Mouse (Mus musculus) midbrain, postnatal 0 days (tissue): Measurements from ENCODE around the gene Tenm2. TPM values are rescaled to one million over a fixed set of nuclear protein-coding genes. Genes with fewer than 3 reads are reported as not detected.
A peak's percentile ranks its signal among the peaks of the same experiment; 100 is the strongest.

Source experiments
- ATAC-seq: fragments of 200-750 bp; cut with Nextera tagmentation; 2 replicates; pipeline ENCODE4 v1.8.0; 2017; ENCODE audit warnings: moderate number of reproducible peaks, mild to moderate bottlenecking, moderate TSS enrichment, moderate library complexity; ENCODE audit not compliant: low FRiP score
- DNase-seq: peaks from one replicate; pipeline ENCODE4 v3.0.0-alpha.2; 2015; ENCODE audit warnings: low spot score
- H3K27ac ChIP-seq: fragments of 300-500 bp; sonication (generic); 2 replicates; pipeline ENCODE4 v1.5.1; 2014; ENCODE audit warnings: low read depth, mild to moderate bottlenecking, low read length, mixed read lengths
- H3K27me3 ChIP-seq: fragments of 300-500 bp; sonication (generic); 2 replicates; pipeline ENCODE4 v1.6.1; 2014; ENCODE audit warnings: low read length, control low read depth, mixed read lengths; ENCODE audit not compliant: insufficient read depth
- H3K36me3 ChIP-seq: fragments of 300-500 bp; sonication (generic); 2 replicates; pipeline ENCODE4 v1.6.1; 2014; ENCODE audit warnings: low read length, control low read depth, mixed read lengths; ENCODE audit not compliant: insufficient read depth
- H3K4me1 ChIP-seq: fragments of 300-500 bp; sonication (generic); 2 replicates; pipeline ENCODE4 v1.6.1; 2014; ENCODE audit warnings: mild to moderate bottlenecking, control low read depth, antibody characterized with exemption, low read length, mixed read lengths; ENCODE audit not compliant: insufficient read depth
- H3K4me2 ChIP-seq: fragments of 300-500 bp; sonication (generic); 2 replicates; pipeline ENCODE4 v1.6.1; 2014; ENCODE audit warnings: low read depth, mild to moderate bottlenecking, low read length, mixed read lengths; ENCODE audit not compliant: poor library complexity, severe bottlenecking
- H3K4me3 ChIP-seq: fragments of 300-500 bp; sonication (generic); 2 replicates; pipeline ENCODE4 v1.5.1; 2014; ENCODE audit warnings: low read depth, mild to moderate bottlenecking, low read length, moderate library complexity
- H3K9ac ChIP-seq: fragments of 300-500 bp; sonication (generic); replicated peaks from 2 replicates; pipeline ENCODE4 v1.6.1; 2014; ENCODE audit warnings: mild to moderate bottlenecking, low read length, moderate library complexity, mixed read lengths; ENCODE audit not compliant: poor library complexity, severe bottlenecking
- H3K9me3 ChIP-seq: fragments of 300-500 bp; sonication (generic); 2 replicates; pipeline ENCODE4 v1.6.1; 2016; ENCODE audit warnings: low read length, control low read depth
- CTCF ChIP-seq: IDR thresholded peaks from 2 replicates; pipeline ENCODE4 v1.5.1; 2016; ENCODE audit warnings: antibody characterized with exemption, mild to moderate bottlenecking
- WGBS: fragments of 180-500 bp; shearing (Covaris S2); extraction: QIAGEN DNeasy Blood & Tissue Kit; methylation state at CpG from one replicate; pipeline ENCODE4 v1.1.7; 2014; 5-methylcytosine and 5-hydroxymethylcytosine counted together
- polyA plus RNA-seq: library from polyadenylated mRNA; unstranded; fragments of >200 nt; fragmentation: Nextera tagmentation; extraction: Ambion mirVana; gene quantifications from 2 replicates; pipeline ENCODE4 v1.2.1, GENCODE M21; 2015
- total RNA-seq: library from RNA; depleted of rRNA; stranded (reverse); fragments of >200 nt; gene quantifications from 2 replicates; pipeline ENCODE4 v1.2.3, GENCODE M21; 2014

Tenm2 gene
- total and polyA plus RNA-seq, 2 experiments from 2014 or later = 62.6 to 138 TPM

GRCm38 (mm10) chr11:36492274-36492673 is 743.5 kb downstream of the Tenm2 start:
- Histone ChIP-seq H3K27me3 (no peaks in the 10 kb centered on the region), H3K9ac (no peak overlapping the region), H3K36me3 (no peaks in the 10 kb centered on the region), H3K4me2 (no peak overlapping the region), H3K4me3 (no peak overlapping the region), H3K27ac (no peak overlapping the region), H3K4me1 (0 out of 2 replicates have a peak, but pooled peaks cover 3% of the 10 kb centered on the region), H3K9me3 (no peaks in the 10 kb centered on the region)
- DNase-seq (peak; percentile 69), ATAC-seq (peak; percentile 23; the same call in 1 of the 2 replicates)
- WGBS = 67% methylated on average over 6 of the region's 6 CpGs
- TF ChIP-seq CTCF = no peak

GRCm38 (mm10) chr11:36490085-36490484 is 745.7 kb downstream of the Tenm2 start:
- Histone ChIP-seq H3K4me3 (no peak overlapping the region), H3K27ac (no peak overlapping the region), H3K4me2 (no peak overlapping the region), H3K27me3 (no peaks in the 10 kb centered on the region), H3K9ac (no peak overlapping the region), H3K4me1 (peaks cover 6% of the 10 kb centered on the region; the same call in 1 of the 2 replicates), H3K9me3 (no peaks in the 10 kb centered on the region), H3K36me3 (no peaks in the 10 kb centered on the region)
- TF ChIP-seq CTCF = peak; percentile 75
- DNase-seq = no peak
- no peak for ATAC-seq
- WGBS = 54% methylated on average over 7 of the region's 7 CpGs

DNA sequence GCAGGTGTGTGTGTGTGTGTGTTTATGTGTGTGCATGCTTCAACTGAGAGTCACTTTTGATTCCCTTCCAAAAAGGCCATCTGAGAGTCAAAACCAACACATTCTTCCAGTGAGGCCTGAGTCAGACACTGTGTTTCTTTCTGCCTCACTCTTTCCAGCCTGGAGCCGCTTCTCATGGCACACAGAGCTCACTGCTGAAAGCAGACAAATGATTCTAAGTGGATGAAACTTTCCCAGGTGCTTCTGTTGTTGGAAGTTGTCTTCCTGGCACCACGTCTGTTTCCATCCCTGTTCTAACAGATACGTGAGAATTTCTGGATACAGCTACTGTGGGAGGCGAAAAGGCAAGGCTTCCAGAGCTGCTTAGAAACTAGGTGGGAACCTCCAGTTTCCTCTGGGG is 747.1 kb downstream of the Tenm2 start:
- Histone ChIP-seq H3K4me3 (no peak overlapping the region), H3K27me3 (no peaks in the 10 kb centered on the region), H3K4me1 (peaks cover 11% of the 10 kb centered on the region), H3K9ac (no peak overlapping the region), H3K9me3 (no peaks in the 10 kb centered on the region), H3K36me3 (no peaks in the 10 kb centered on the region), H3K4me2 (no peak overlapping the region), H3K27ac (no peak overlapping the region)
- WGBS = 79% methylated on average over 4 of the region's 4 CpGs
- TF ChIP-seq CTCF = no peak
- DNase-seq (no peak), ATAC-seq (no peak)

DNA sequence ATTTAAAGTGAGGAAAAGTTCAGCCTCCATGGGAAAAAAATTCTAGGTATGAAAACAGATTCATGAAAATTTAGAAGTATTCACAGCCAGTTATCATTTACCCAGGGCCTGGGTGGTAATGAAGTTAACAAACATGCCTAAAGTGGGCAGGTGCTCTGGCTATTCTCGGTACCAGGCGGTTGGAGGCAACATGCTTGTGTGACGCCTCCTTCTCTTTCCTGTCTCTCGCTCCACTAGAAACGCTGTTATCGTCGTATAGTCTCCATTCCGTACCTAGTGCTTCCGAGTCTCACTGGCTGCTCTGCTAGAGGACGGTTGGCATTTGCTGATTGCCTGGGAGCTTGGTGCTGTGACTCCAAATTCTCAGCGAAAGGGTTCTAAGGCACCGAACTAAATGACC is 749.7 kb downstream of the Tenm2 start:
- Histone ChIP-seq H3K4me2 (no peak overlapping the region), H3K4me3 (no peak overlapping the region), H3K9ac (no peak overlapping the region), H3K27ac (no peak overlapping the region), H3K4me1 (peaks cover 16% of the 10 kb centered on the region), H3K36me3 (no peaks in the 10 kb centered on the region), H3K9me3 (no peaks in the 10 kb centered on the region), H3K27me3 (no peaks in the 10 kb centered on the region)
- TF ChIP-seq CTCF = no peak
- no peak for DNase-seq
- ATAC-seq = no peak
- WGBS = 77% methylated on average over 12 of the region's 12 CpGs

- WGBS = 28% methylated on average over 8 of the region's 8 CpGs
- H3K36me3 ChIP-seq = no peaks in the 10 kb centered on the region
- H3K4me2 ChIP-seq = no peak overlapping the region
- TF ChIP-seq CTCF = no peak
- H3K27me3 ChIP-seq = no peaks in the 10 kb centered on the region
- H3K4me3 ChIP-seq = no peak overlapping the region
- H3K4me1 ChIP-seq = peaks cover 16% of the 10 kb centered on the region
- no peak for ATAC-seq
- no peak for DNase-seq
- H3K27ac ChIP-seq = no peak overlapping the region; the same call in 1 of the 2 replicates
- H3K9ac ChIP-seq = no peak overlapping the region
- no peaks in the 10 kb centered on the region for H3K9me3 ChIP-seq
These were observed 751.2 kb downstream of the Tenm2 start for GRCm38 (mm10) chr11:36484466-36485069.

DNA sequence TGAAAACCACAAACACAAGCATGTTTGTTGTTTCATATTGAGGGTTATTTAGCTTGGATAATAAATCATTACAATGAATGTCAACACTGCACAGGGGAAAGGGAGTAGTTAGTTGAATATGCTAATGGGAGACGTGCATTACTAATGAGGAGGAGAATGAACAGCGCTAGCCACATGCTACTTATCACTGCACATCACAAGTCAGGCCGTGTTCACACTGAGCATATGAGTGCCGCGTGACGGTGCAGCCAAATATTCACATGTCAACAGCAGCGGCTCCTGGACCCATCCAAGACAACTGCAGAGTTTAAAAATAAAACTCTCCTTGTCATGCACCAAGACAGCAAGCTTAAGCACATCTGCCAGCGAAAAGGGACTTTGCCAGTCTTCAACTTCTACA is 753.6 kb downstream of the Tenm2 start:
- no peak for DNase-seq
- WGBS = 52% methylated on average over 8 of the region's 8 CpGs

More for the DNA sequence above, 753.6 kb downstream of the Tenm2 start:
- peaks cover 24% of the 10 kb centered on the region for H3K4me1 ChIP-seq
- H3K9ac ChIP-seq = no peak overlapping the region
- H3K9me3 ChIP-seq = no peaks in the 10 kb centered on the region
- H3K27ac ChIP-seq = no peak overlapping the region
- no peak overlapping the region for H3K4me3 ChIP-seq
- H3K4me2 ChIP-seq = no peak overlapping the region
- no peaks in the 10 kb centered on the region for H3K36me3 ChIP-seq
- TF ChIP-seq CTCF = no peak
- no peaks in the 10 kb centered on the region for H3K27me3 ChIP-seq
- ATAC-seq = no peak
